Mouse (Mus musculus) heart, postnatal 25 days (tissue): ENCODE data around the gene Cept1. TPM values are rescaled to one million over a fixed set of nuclear protein-coding genes. Genes with fewer than 3 reads are reported as not detected.

ENCODE experiments used
- total RNA-seq, 2 experiments: library from RNA; stranded (reverse); gene quantifications; 2 replicates each; pipeline ENCODE4 v1.2.3; 2021

Gene Cept1
- total RNA-seq, 2 experiments from 2014 or later, result 19.2 to 20.5 TPM

Other genes with a start within 250 kb of the Cept1 start
- gene Chil6, start 141.6 kb downstream of the Cept1 start, total RNA-seq, result not detected
- gene Dennd2d, start 65.4 kb downstream of the Cept1 start, total RNA-seq, result under 1 TPM; 0.70 to 0.89 TPM
- gene Dram2, start within 50 bp of the Cept1 start, total RNA-seq, result 10 to 100 TPM; 90.5 to 94.4 TPM
- 10 to 100 TPM; 11.7 to 13.6 TPM for gene Lrif1, start 137.2 kb upstream of the Cept1 start, total RNA-seq
- gene Cd53, start 242.3 kb upstream of the Cept1 start, total RNA-seq, result 1 to 10 TPM; 4.9 to 5.4 TPM